Mouse (Mus musculus): ENCODE results near the gene Napsa.

Napsa gene

DNA sequence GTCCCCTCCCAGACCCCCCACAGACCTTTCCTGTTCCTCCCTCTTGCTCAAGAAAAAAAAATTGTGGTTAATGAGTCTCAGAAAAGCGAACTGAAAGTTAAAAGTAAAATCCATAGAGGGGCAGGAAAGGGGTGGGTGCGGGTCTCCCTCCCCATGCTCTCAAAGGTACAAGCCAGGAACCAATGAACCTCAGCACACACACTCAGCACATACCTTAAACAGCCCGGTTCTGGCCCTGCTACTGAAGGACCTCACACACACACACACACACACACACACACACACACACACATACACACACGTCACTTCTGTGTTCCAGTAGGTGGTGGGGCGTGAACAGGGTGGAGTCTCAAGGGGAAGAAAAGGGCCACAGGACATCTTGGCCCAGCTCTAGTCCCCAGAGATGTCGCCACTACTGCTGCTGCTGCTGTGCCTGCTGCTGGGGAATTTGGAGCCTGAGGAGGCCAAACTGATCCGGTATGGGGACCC, at the start of gene Napsa:
Napsa (plus strand) TSS at position 168 of the 489 bp plus-strand sequence.
- no peak for DNase-seq (ENCODE audit: low read depth, low spot score)

DNA sequence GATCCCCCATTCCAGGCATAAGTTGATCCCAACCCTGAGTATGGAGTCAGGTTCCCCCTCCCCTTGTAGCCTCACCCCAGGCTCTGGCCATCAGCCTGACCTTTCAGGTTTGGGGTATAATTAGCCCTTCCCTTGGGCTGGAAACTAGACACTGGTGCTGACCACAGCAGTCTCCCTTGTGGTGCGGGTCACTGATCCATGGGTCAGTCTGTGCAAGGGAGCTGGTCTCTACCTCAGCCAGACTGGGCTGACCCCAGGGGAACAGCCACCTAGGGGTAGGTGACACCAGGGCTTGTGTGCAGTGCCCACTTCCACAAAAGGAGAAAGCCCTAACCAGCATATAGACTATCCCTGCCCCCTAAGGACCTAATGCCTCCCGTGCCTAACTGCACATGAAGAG, 49.1 kb upstream of the Napsa start:
- no peak for DNase-seq (ENCODE audit: low read depth, low spot score)

DNA sequence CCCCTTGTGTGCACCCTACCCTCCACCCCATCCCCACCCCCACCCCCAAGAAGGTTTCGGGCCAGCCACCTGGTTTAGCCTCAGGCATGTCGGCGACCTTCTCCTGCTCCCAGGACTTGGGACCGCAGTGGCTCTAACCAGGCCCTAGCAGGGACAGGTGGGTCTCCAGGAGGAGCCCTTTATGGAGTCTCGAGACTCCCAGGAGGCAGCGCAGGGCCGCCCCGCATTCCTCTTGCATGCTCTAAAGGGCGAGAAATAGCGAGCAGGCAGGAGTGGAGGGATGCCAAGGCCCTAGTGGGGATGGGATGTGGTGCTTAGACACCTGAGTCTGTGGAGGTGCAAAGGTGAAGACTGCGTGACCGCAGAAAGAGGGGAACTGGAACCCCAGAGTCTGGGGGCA, 47.7 kb upstream of the Napsa start, which contains the start of gene Mybpc2:
Mybpc2 (minus strand) TSS at position 155 of the 400 bp plus-strand sequence.
- no peak for DNase-seq (ENCODE audit: low read depth, low spot score)

DNA sequence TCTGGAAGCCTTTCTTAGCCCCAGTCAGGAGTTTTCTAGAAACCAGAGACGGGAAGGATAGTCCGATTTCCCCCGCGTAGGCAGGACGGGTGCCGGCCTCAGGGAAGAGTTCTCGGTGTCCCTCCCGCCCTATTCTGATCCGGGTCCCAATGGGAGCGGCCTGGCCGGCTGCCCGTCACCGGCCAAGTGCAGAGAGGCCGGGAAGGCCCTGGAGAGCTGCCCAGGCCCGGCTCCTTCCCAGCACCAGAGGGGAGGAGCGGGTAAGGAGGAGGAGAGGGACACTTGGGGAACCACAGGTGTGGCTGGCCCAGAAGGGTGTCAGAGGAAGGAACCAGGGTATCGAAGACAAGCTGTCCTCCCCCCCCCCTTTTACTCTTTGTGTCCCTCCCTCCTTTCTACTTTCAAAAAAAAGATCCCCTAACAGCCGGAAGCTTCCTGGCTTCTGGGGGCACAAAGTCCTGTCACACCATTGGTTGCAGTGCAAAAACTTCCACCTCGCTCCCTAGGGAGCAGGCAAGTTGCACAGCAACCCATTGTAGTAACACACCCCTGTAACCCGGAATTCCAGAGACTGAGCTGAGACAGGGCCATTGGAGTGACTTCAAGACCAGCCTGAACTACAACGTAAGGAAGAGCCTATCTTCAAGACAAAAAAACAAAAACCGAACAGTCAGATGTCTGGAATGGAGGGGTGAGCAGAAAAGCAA, 46.9 kb upstream of the Napsa start:
- peak; percentile 45 for DNase-seq (ENCODE audit: low read depth, low spot score)

DNA sequence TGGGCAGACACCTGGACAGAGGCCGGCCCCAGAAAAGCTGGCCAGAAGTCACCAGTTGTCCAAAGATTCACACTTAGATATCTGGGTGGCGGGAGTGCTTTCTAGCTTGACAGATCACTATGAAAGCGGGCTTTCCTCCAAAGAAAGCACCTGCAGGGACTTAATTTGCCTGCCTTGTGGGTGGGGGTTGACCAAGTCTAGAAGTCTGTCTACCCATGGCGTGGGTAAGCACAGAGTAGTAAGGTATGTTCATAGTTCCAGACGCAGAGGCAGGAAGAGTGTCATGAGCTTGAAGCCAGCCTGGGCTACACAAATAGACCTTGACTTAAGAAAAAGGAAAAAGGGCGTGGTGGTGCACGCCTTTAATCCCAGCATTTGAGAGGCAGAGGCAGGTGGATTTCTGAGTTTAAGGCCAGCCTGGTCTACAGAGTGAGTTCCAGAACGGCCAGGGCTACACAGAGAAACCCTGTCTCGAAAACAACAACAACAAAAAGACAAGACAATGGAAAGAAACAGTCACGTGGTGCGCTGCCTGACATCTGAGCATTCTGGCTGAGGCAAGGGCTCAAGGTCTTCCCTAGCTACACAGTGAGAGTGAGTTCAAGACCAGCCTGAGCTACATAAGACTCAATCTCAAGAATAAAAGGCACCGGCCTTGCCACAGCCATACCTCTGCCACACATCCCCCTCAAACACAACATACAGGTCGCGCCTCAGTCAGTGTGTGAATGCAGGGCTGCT, 45.6 kb upstream of the Napsa start:
- DNase-seq (ENCODE audit: low read depth, low spot score), result no peak

DNA sequence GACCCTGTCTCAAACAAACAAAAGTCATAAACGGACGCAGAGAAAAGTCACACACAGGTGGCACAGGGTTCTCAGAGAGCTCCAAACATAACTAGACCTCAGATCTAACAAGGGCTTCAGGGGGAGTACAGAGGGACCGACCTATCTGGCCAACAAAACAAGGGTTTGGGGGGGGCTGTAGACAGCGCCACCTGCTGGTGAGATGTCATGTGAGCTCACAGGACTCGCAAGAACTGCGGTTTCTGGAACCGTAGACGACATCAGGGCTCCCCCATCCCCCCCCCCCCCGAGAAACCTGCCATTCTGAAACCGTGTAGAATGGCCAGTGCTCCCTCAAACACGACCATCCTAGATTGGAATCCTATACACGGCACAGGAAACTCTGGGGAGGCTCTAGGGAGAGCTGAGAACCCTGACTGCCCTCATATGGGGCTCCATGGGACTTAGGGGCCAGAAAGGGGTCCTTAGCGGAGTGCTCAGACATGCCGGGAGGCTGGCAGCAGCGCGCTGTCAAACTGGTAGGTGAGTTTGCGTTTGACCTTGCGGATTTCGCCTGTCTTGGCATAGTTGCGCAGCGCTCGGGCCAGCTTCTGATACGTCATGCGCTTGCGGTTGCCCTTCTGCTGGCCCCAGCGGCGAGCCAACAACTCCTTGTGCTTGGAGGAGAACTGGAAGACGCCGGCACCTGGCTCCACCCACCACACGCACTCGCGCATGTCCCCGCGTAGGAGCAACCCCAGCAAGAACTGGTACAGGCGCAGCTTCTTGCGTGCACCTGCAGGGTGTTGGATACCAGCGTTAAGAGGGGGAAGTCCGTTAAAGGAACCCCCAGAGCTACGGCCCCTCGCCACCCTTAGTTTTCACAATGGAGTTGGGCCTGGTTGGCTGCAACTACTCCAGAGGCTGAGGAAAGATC, 44.4 kb upstream of the Napsa start:
- DNase-seq (ENCODE audit: low read depth, low spot score), result peak; percentile 95

DNA sequence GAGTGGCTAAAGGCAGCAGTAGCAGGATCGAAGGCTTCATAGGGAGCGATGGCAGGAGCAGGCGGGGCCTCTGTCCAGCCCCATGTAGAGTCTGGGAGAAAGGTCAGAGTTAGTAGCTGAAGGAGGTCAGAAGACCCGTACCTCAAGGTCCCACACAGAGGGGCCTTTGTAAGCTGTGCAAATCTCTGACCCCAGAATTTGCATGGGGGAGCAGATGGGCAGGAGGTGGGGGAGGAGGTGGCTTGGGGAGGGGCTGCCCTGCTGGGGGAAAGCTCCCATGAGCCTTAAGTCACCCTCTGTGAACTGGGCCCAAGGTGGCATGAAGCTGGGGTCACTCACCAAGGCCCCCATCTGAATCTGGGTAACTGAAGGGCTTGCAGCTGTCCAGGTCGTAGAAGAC, 42.7 kb upstream of the Napsa start:
- no peak for DNase-seq (ENCODE audit: low read depth, low spot score)

DNA sequence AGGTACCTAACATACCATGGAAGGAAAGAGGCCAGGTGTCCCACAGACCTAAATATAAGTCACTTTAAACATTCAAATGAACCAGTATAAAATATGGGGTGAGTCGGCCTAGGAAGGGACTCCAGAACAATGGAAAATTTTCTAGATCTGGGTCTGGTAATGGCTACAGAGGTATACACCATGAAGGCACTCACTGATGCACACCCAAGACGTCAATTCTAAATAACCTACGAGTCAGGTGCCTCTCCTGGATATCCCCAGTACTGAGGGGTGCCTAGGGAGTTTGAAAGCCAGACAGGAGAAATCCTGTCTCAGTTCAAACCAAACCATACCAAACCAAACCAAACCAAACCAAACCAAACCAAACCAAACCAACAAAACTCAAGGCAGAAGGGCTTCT, 41.7 kb upstream of the Napsa start:
- DNase-seq (ENCODE audit: low read depth, low spot score), result no peak

DNA sequence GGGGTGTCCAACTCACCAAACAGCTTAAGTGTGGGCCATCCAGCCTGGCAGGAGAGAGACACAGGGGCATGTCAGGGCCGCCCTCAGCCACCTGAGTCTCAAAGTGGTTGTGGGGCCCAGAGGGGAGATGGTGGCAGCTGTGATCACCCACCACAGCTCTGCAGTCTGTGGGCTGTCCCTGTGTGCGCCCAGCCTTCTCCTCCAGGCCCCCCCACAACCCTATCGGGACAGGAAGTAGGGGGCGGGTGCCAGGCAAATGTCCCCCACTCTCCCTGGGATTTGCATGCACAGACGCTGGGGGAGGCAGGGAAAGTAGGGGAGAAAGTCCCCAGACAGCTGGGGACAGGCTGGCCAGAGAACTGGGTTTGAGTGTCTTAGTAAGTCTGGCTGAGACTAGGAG, 41.0 kb upstream of the Napsa start:
- DNase-seq (ENCODE audit: low read depth, low spot score), result no peak

DNA sequence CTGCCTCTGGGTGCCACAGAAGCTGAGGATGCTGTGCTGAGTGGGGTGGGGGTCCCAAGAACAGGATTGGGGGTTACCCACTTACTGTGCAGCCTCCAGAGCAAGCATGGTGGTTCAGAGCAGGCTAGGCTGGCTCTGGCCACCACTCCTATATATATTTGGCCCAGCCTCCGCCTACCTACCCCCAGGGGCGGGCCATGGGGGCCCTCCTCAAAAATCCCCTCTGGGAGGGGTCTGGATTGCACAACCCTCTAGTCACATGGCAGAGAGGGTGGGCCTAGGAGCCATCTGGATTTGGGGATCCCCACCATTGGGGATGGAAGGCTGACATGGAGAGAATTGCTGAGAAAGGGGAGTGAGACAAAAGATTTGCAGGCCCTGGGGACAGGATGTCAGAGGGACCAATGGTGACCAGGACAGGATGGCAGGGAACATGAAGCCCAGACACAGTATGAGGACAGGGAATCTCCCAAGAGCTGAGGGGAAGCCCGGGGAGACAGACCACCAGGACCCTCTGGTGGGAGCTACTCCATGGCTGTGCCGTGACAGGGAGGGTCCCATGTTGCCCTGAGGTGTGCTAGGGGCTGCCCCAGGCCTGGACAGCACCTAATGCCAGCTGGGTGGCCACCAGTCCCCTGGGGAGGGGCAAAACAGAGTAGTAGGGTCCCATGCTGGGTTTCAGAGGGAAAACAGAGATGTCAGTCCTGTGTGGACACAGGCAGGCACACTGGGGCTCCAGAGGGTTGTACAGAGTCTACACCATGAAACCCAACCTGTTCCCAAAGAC, 40.0 kb upstream of the Napsa start, which contains the start of gene Spib:
Spib (minus strand) TSS at position 126 of the 787 bp plus-strand sequence.
- DNase-seq (ENCODE audit: low read depth, low spot score), result no peak

DNA sequence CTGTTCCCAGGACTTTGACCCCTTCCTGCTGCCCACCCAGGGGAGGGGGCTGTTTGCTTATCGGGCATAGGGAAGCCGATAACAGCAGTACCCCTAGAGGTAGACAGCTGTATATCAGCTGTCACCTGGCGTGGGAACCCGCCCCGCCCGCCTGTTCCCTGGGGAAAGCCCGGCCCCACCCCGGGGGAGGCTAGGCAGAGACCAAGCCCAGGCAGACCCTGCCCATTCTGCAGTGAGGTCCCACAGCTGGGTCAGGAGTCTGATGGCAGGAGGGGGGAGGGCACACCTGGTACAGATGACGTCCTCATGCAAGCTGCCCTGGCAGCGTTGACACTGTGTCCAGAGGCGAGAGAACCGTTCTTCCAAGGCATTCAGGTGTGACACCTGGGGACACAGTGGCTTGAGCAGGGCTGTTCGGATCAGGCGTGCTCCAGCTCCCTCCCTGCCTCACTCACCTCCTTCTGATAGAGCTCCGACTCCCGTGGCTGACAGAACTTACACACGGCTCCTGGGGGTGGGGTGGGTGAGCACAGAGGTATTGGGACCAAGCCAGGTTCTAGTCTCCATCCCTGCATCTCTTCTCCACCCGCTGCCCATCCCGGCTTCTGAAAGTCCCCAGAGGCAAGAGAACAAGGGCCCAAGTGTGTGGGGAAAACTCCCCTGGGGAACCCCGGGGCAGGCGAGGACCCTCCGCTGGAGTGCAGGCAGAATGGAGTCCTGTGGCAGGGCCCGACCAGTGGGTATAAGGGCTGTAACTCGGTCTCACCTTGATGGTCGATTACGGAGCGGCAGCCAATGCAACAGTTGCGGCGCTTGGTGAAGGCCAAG, 39.0 kb upstream of the Napsa start:
- DNase-seq (ENCODE audit: low read depth, low spot score), result no peak

DNA sequence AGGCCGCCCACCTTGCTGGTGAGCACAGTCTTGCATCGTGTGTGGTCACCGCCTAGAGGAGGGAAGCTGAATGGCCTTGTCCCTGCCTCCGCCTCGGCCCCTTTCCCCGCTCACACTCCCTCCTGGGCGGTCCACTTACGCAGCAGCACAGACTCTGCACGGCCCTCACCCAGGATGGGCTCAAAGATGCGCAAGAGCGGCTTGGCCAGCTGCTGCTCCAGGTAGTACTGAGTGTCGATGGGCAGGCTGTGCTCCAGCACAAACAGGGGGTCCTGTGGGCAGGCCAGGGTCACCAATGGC, 38.5 kb upstream of the Napsa start:
- no peak for DNase-seq (ENCODE audit: low read depth, low spot score)

DNA sequence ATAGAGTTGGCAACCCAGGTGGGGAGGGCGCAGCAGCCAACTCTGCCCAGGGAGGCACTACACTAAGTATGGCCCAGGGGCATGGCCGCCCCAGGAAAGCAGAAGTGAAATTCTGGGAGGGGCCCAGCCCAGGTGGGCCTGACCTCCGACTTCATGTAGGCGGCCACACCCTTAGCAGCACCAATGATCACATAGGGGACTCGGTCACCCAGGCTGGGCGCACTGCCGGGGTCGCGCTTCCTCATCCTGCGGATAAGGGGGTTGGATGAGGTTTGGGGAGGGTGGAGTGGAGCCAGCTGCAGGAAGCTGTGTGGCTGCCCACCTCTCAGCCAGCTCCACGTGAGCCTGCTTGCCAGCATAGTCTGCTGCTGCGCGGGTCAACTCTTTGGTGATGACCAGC, 37.9 kb upstream of the Napsa start:
- DNase-seq (ENCODE audit: low read depth, low spot score), result no peak

DNA sequence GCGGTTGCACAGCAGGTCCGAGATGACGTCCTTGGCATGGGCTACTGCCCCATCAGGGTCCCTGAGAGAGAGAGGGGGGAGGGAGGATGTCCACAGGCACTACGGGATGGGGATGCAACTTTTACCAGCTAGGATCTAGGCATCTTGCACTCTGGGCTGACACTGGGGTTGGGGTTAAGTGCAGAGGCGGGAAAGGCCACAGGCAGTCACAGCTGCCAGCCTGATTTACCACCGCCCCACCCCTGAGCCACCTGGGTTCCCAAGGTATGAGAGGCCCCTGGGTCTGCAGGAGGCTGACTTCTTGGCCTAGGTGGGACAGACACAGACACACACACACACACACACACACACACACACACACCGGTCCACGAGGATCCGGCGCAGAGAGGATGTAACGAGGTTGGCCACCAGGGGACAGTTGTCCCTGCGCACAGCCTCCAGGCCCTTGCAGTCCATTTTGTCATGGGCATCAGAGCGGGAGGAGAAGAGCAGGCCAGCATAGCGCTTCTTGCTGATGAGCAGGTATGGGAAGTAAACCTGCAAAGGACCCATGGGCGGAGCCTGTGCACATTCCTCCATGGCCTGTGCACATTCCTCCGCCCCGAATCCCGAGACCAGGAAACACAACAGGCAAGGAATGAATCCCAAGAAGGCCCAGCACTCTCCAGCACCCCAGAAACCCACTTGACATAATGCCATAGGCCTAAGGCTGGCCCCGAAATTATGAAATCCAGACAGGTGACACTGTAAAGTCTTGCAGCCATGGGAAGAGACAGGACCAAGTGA, 37.3 kb upstream of the Napsa start:
- DNase-seq (ENCODE audit: low read depth, low spot score), result no peak

DNA sequence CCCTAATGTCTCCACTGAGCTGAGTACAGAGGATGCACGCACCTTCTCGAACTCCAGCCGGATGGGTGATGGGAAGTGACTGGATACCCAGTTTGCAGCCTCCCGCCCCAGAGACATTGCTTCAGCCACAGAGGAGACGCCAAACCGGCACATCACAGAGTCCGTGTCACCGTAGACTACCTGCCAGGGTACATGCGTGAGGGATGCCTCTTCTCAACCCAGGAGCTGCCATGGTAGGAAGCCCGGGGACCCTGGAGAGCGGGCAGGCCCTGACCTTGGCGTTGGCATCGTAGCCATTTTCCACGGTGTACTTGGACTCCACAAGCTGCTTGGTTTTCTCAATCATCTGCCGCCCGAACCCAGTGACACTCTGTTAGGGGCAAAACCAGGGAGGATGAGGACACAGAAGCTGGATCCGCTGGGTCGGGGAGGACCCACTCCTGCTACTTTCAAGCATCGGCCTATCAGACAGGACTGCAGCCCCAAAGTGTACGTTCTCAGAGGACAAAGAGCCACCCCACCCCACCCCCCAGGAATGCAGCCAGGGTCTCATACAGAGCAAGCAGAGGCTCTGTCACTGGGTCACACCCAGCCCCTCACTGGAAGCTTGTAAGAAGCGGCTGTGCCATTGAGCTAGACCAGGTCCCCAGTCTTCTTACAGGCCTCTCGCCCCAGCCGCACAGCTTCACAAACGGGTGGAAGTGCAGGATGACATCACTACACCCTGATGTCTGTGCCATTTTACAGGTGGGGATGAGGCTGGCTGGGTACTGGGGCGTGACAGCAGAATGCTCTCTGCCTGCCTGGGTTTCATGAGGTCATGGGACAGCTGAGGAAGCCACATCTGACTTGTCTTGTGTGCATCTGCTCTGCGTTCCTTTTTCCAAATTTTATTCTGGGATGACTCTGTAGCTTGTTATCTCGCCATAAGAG, 36.3 kb upstream of the Napsa start:
- no peak for DNase-seq (ENCODE audit: low read depth, low spot score)

DNA sequence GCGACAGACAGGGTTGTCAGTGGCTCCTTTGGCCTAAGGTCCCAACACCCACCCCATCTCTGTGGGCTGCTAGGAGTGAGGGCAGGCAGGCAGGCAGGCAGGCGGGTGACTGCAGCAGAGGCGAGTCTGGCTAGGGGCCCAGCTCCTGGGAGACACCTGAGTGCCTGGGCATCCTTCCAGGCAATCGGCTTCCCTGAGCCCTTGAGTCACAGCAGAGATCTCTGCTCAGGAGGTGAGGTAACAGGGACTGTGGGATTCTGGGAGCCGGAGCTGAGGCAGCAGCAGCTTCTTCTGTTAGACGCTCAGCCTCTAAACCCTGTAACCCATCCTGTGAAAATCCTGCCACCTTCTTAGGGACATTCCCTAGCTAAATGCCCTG, 35.6 kb upstream of the Napsa start:
- DNase-seq (ENCODE audit: low read depth, low spot score), result peak; percentile 95

DNA sequence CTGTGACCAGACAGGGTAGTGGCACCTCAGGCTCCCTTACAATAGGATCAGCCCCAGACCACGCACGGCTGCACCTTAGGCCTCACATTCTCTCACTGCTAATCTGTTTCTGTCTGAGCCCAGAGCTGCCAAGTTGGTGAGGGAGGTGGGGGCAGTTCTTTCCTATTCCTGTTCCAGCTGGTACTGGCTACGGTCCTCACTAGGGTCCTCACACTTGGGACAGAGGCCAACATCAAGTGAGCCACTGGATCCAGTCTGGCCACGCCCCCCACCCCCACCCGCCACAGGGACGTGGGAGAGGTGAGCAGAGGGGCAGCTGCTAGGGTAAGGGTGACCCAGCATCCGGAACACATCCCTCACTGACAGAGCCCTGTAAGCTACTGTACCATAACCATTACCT, 35.2 kb upstream of the Napsa start:
- no peak for DNase-seq (ENCODE audit: low read depth, low spot score)

DNA sequence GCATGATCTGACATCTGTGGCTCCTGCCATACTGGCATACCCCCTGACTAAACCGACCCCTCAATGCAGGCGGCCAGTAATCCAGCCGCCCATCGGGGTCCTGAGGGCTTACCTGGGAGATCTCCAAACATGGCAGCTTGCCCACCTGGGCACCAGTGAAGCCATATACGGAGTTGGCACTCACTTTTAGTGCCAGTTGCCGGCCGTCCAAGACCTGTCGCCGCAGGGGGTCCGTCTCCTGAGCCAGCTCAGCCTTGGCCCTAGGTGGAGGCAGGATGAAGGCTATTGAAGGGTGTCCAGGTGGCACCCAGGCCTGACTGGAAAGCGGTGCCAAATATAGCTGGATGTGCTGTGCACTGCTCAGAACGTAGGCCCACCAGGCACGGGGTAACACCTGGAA, 34.7 kb upstream of the Napsa start:
- DNase-seq (ENCODE audit: low read depth, low spot score), result peak; percentile 37

All from brain, adult 2 months (tissue).